Mouse (Mus musculus): Measurements from ENCODE around the gene Blvrb.
"Not testable (repeated sequence)": the region's sequence is repeated elsewhere in the genome, so short reads cannot be mapped to it uniquely, and the experiment has no call there.

The Blvrb gene

GRCm38 (mm10) chr7:27480927-27481626 is 33.3 kb downstream of the Blvrb start:
- DNase-seq (ENCODE audit: low read depth in 2 of 2, low spot score in 2 of 2), result no peak

- peak; percentile 52 to 60 for DNase-seq (ENCODE audit: low read depth in 2 of 2, low spot score in 2 of 2)
Measured at GRCm38 (mm10) chr7:27481627-27481969, 33.8 kb downstream of the Blvrb start.

- DNase-seq (ENCODE audit: low read depth in 2 of 2, low spot score in 2 of 2), result no peak
Measured at GRCm38 (mm10) chr7:27483860-27484259, 36.1 kb downstream of the Blvrb start.

GRCm38 (mm10) chr7:27486102-27486769 is 38.5 kb downstream of the Blvrb start:
- no peak for DNase-seq (ENCODE audit: low read depth in 2 of 2, low spot score in 2 of 2)

- DNase-seq (ENCODE audit: low read depth in 2 of 2, low spot score in 2 of 2), result peak; percentile 100
Measured at GRCm38 (mm10) chr7:27486770-27487697, 39.3 kb downstream of the Blvrb start, which contains the start of gene Sertad1. Gene Sertad1, plus strand, starts transcription at chr7:27486910.

- DNase-seq (ENCODE audit: low read depth in 2 of 2, low spot score in 2 of 2), result no peak
Measured at GRCm38 (mm10) chr7:27487740-27488268, 40.0 kb downstream of the Blvrb start.

GRCm38 (mm10) chr7:27489270-27489869 is 41.6 kb downstream of the Blvrb start:
- no peak for DNase-seq (ENCODE audit: low read depth in 2 of 2, low spot score in 2 of 2)

GRCm38 (mm10) chr7:27490227-27490542 is 42.4 kb downstream of the Blvrb start:
- DNase-seq (ENCODE audit: low read depth in 2 of 2, low spot score in 2 of 2), result no peak

- peak; percentile 83 to 90 for DNase-seq (ENCODE audit: low read depth in 2 of 2, low spot score in 2 of 2)
Measured at GRCm38 (mm10) chr7:27490543-27491329, 43.0 kb downstream of the Blvrb start.

- no peak for DNase-seq (ENCODE audit: low read depth in 2 of 2, low spot score in 2 of 2)
Measured at GRCm38 (mm10) chr7:27491856-27492255, 44.1 kb downstream of the Blvrb start.

- no peak for DNase-seq (ENCODE audit: low read depth in 2 of 2, low spot score in 2 of 2)
Measured at GRCm38 (mm10) chr7:27493022-27493421, 45.2 kb downstream of the Blvrb start.

GRCm38 (mm10) chr7:27493450-27493849 is 45.7 kb downstream of the Blvrb start:
- no peak for DNase-seq (ENCODE audit: low read depth in 2 of 2, low spot score in 2 of 2)

- not testable (repeated sequence) for DNase-seq (ENCODE audit: low read depth in 2 of 2, low spot score in 2 of 2)
Measured at GRCm38 (mm10) chr7:27494659-27495367, 47.0 kb downstream of the Blvrb start.

- no peak for DNase-seq (ENCODE audit: low read depth in 2 of 2, low spot score in 2 of 2)
Measured at GRCm38 (mm10) chr7:27499036-27499435, 51.3 kb downstream of the Blvrb start, which contains the start of gene Prx. Gene Prx, plus strand, starts transcription at chr7:27499324.

GRCm38 (mm10) chr7:27501620-27502019 is 53.8 kb downstream of the Blvrb start:
- no peak for DNase-seq (ENCODE audit: low read depth in 2 of 2, low spot score in 2 of 2)

- no peak for DNase-seq (ENCODE audit: low read depth in 2 of 2, low spot score in 2 of 2)
Measured at GRCm38 (mm10) chr7:27506765-27507370, 59.1 kb downstream of the Blvrb start.

GRCm38 (mm10) chr7:27507711-27508647 is 60.2 kb downstream of the Blvrb start:
- DNase-seq (ENCODE audit: low read depth in 2 of 2, low spot score in 2 of 2), result peak; percentile 96 to 99

GRCm38 (mm10) chr7:27508648-27509005 is 60.8 kb downstream of the Blvrb start:
- DNase-seq (ENCODE audit: low read depth in 2 of 2, low spot score in 2 of 2), result peak; percentile 59 to 69
